Mouse (Mus musculus): ENCODE data around the gene Tmem267. TPM values are rescaled to one million over a fixed set of nuclear protein-coding genes. Genes with fewer than 3 reads are reported as not detected.

Gene Tmem267
- polyA plus RNA-seq (2015; fragmentation: Nextera tagmentation; extraction: Ambion mirVana) = 1.2 and 1.3 TPM in 2 replicates

GRCm38 (mm10) chr13:119487880-119488580 is at the start of gene Tmem267, which contains the start of gene 3110070M22Rik:
TSS of gene Tmem267 (plus strand) at chr13:119488039.
TSS of gene 3110070M22Rik (minus strand) at chr13:119488383.
- Histone ChIP-seq H3K27me3 (ENCODE audit: control insufficient read depth, insufficient read depth, low read length) (no peaks in the 10 kb centered on the region), H3K4me1 (replicated peaks; ENCODE audit: control insufficient read depth, insufficient read depth) (no peaks in the 10 kb centered on the region), H3K4me3 (ENCODE audit: low read depth, low read length) (no peak within 1 kb of the TSS), H3K9ac (ENCODE audit: low read length) (no peak within 1 kb of the TSS), H3K27ac (replicated peaks) (peak within 1 kb of the TSS; percentile 77), H3K4me2 (replicated peaks; ENCODE audit: low read depth) (no peak within 1 kb of the TSS), H3K9me3 (ENCODE audit: control insufficient read depth, low read length) (0 out of 2 replicates have a peak, but pooled peaks cover 4% of the 10 kb centered on the region), H3K36me3 (ENCODE audit: control insufficient read depth, insufficient read depth, low read length) (0 out of 2 replicates have a peak, but pooled peaks cover 6% of the 10 kb centered on the region)
- no peak for ATAC-seq (ENCODE audit: low FRiP score, low TSS enrichment)
- TF ChIP-seq CTCF (IDR thresholded peaks at IDR 0.05; ENCODE audit: low read depth) (peak; percentile 54), EP300 (optimal IDR thresholded peaks at IDR 0.05) (no peak)
- peak; percentile 81 for DNase-seq (ENCODE audit: low spot score)
- 57% methylated on average over 87 of the region's 87 CpGs for WGBS

GRCm38 (mm10) chr13:119442244-119442643 is 45.6 kb upstream of the Tmem267 start:
- no peak for DNase-seq (ENCODE audit: low spot score)
- no peaks in the 10 kb centered on the region for H3K27me3 ChIP-seq (ENCODE audit: control insufficient read depth, insufficient read depth, low read length)

GRCm38 (mm10) chr13:119453563-119453962 is 34.3 kb upstream of the Tmem267 start:
- H3K27me3 ChIP-seq (ENCODE audit: control insufficient read depth, insufficient read depth, low read length) = no peaks in the 10 kb centered on the region
- H3K4me3 ChIP-seq (ENCODE audit: low read depth, low read length) = no peak overlapping the region
- H3K27ac ChIP-seq (replicated peaks) = no peak overlapping the region
- no peak overlapping the region for H3K9ac ChIP-seq (ENCODE audit: low read length)
- peaks cover 12% of the 10 kb centered on the region for H3K36me3 ChIP-seq (ENCODE audit: control insufficient read depth, insufficient read depth, low read length)
- no peaks in the 10 kb centered on the region for H3K4me1 ChIP-seq (replicated peaks; ENCODE audit: control insufficient read depth, insufficient read depth)
- TF ChIP-seq CTCF (IDR thresholded peaks at IDR 0.05; ENCODE audit: low read depth) = no peak
- TF ChIP-seq EP300 (optimal IDR thresholded peaks at IDR 0.05) = no peak
- no peak overlapping the region for H3K4me2 ChIP-seq (replicated peaks; ENCODE audit: low read depth)
- ATAC-seq (ENCODE audit: low FRiP score, low TSS enrichment) (no peak), DNase-seq (ENCODE audit: low spot score) (no peak)
- H3K9me3 ChIP-seq (ENCODE audit: control insufficient read depth, low read length) = no peaks in the 10 kb centered on the region
- WGBS = 91% methylated on average over 4 of the region's 4 CpGs

More at GRCm38 (mm10) chr13:119442244-119442643, 45.6 kb upstream of the Tmem267 start:
- Histone ChIP-seq H3K9ac (ENCODE audit: low read length) (no peak overlapping the region), H3K27ac (replicated peaks) (no peak overlapping the region), H3K4me2 (replicated peaks; ENCODE audit: low read depth) (no peak overlapping the region), H3K9me3 (ENCODE audit: control insufficient read depth, low read length) (no peaks in the 10 kb centered on the region), H3K4me3 (ENCODE audit: low read depth, low read length) (no peak overlapping the region), H3K36me3 (ENCODE audit: control insufficient read depth, insufficient read depth, low read length) (peaks cover 15% of the 10 kb centered on the region), H3K4me1 (replicated peaks; ENCODE audit: control insufficient read depth, insufficient read depth) (no peaks in the 10 kb centered on the region)
- TF ChIP-seq CTCF (IDR thresholded peaks at IDR 0.05; ENCODE audit: low read depth) (no peak), EP300 (optimal IDR thresholded peaks at IDR 0.05) (no peak)
- ATAC-seq (ENCODE audit: low FRiP score, low TSS enrichment) = no peak
- 96% methylated on average over 1 of the region's 1 CpGs for WGBS

- no peaks in the 10 kb centered on the region for H3K4me1 ChIP-seq (replicated peaks; ENCODE audit: control insufficient read depth, insufficient read depth)
- no peak overlapping the region for H3K9ac ChIP-seq (ENCODE audit: low read length)
- no peak overlapping the region for H3K4me3 ChIP-seq (ENCODE audit: low read depth, low read length)
- no peaks in the 10 kb centered on the region for H3K27me3 ChIP-seq (ENCODE audit: control insufficient read depth, insufficient read depth, low read length)
- H3K4me2 ChIP-seq (replicated peaks; ENCODE audit: low read depth) = no peak overlapping the region
- H3K36me3 ChIP-seq (ENCODE audit: control insufficient read depth, insufficient read depth, low read length) = peaks cover 12% of the 10 kb centered on the region
- no peak overlapping the region for H3K27ac ChIP-seq (replicated peaks)
- TF ChIP-seq CTCF (IDR thresholded peaks at IDR 0.05; ENCODE audit: low read depth) = no peak
- no peak for TF ChIP-seq EP300 (optimal IDR thresholded peaks at IDR 0.05)
- ATAC-seq (ENCODE audit: low FRiP score, low TSS enrichment) (no peak), DNase-seq (ENCODE audit: low spot score) (no peak)
- H3K9me3 ChIP-seq (ENCODE audit: control insufficient read depth, low read length) = no peaks in the 10 kb centered on the region
These were observed 32.8 kb upstream of the Tmem267 start for GRCm38 (mm10) chr13:119455082-119455481.

- H3K4me1 ChIP-seq (replicated peaks; ENCODE audit: control insufficient read depth, insufficient read depth) = no peaks in the 10 kb centered on the region
- no peaks in the 10 kb centered on the region for H3K27me3 ChIP-seq (ENCODE audit: control insufficient read depth, insufficient read depth, low read length)
- H3K4me2 ChIP-seq (replicated peaks; ENCODE audit: low read depth) = no peak overlapping the region
- no peak overlapping the region for H3K9ac ChIP-seq (ENCODE audit: low read length)
- H3K9me3 ChIP-seq (ENCODE audit: control insufficient read depth, low read length) = no peaks in the 10 kb centered on the region
- no peak for ATAC-seq (ENCODE audit: low FRiP score, low TSS enrichment)
- no peak for DNase-seq (ENCODE audit: low spot score)
- no peak for TF ChIP-seq CTCF (IDR thresholded peaks at IDR 0.05; ENCODE audit: low read depth)
- WGBS = 83% methylated on average over 7 of the region's 7 CpGs
- 0 out of 2 replicates have a peak, but pooled peaks cover 7% of the 10 kb centered on the region for H3K36me3 ChIP-seq (ENCODE audit: control insufficient read depth, insufficient read depth, low read length)
- H3K27ac ChIP-seq (replicated peaks) = no peak overlapping the region
- H3K4me3 ChIP-seq (ENCODE audit: low read depth, low read length) = no peak overlapping the region
These were observed 31.5 kb upstream of the Tmem267 start for GRCm38 (mm10) chr13:119456342-119456741.

GRCm38 (mm10) chr13:119461900-119462595 is 25.8 kb upstream of the Tmem267 start:
- no peaks in the 10 kb centered on the region for H3K9me3 ChIP-seq (ENCODE audit: control insufficient read depth, low read length)
- H3K27ac ChIP-seq (replicated peaks) = peak overlapping the region; percentile 89
- peak overlapping the region; percentile 82 for H3K9ac ChIP-seq (ENCODE audit: low read length)
- 4% methylated on average over 10 of the region's 10 CpGs for WGBS
- ATAC-seq (ENCODE audit: low FRiP score, low TSS enrichment) (peak; percentile 49), DNase-seq (ENCODE audit: low spot score) (no peak)
- H3K4me1 ChIP-seq (replicated peaks; ENCODE audit: control insufficient read depth, insufficient read depth) = no peaks in the 10 kb centered on the region
- peak overlapping the region; percentile 90 for H3K4me3 ChIP-seq (ENCODE audit: low read depth, low read length)
- TF ChIP-seq CTCF (IDR thresholded peaks at IDR 0.05; ENCODE audit: low read depth) (no peak), EP300 (optimal IDR thresholded peaks at IDR 0.05) (peak; percentile 59)
- peak overlapping the region; percentile 63 for H3K4me2 ChIP-seq (replicated peaks; ENCODE audit: low read depth)
- no peaks in the 10 kb centered on the region for H3K36me3 ChIP-seq (ENCODE audit: control insufficient read depth, insufficient read depth, low read length)
- H3K27me3 ChIP-seq (ENCODE audit: control insufficient read depth, insufficient read depth, low read length) = no peaks in the 10 kb centered on the region
